Mouse (Mus musculus) splenic B cell, adult 2 months (primary cell): ENCODE data around the gene Nkiras2.
"Not testable (repeated sequence)": the region's sequence is repeated elsewhere in the genome, so short reads cannot be mapped to it uniquely, and the experiment has no call there.

ENCODE experiments used
- DNase-seq: peaks from one replicate; pipeline ENCODE4 v3.0.0-alpha.2; 2011; ENCODE audit warnings: low read depth, low spot score
- H3K27me3 ChIP-seq: 2 replicates; pipeline ENCODE4 v1.6.1; 2012; ENCODE audit warnings: mild to moderate bottlenecking, low read length, moderate library complexity, mixed read lengths; ENCODE audit not compliant: control insufficient read depth, poor library complexity, insufficient read depth, severe bottlenecking
- H3K36me3 ChIP-seq: 2 replicates; pipeline ENCODE4 v1.6.1; 2012; ENCODE audit warnings: mild to moderate bottlenecking, low read length, moderate library complexity, mixed read lengths; ENCODE audit not compliant: control insufficient read depth, poor library complexity, insufficient read depth, severe bottlenecking

Nkiras2 gene

DNA sequence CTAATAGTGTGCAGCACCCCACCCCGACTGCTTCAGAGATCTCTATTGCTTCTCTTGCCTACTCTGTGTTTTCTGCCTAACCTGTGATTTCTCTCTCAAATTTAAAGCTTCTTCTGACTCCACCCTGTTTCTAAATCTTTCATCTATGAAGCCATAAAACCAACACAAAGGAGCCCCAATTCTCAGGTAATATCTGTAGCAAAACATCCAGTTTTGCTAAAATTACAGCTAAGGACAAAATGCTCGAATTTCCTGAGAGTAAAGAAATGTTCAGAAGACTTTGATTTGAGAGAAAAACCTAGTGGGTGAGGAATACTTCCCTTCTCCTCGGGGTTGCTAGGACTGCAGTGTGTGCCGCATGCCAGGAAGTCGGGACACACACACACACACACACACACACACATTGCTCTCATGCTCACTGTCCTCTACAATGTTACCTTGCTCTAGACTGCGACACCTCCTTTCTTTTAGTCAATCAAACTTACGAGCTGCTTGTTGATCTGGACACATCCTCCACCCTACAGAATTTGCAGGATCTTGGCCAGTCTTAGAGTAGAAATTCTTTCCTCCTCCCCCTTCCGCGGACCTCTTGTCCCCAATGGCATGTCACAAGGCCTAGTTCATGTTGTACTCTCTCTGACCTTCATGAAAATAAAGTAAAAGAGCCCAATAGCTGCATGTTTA, 8.9 kb upstream of the Nkiras2 start:
- no peak for DNase-seq
- H3K27me3 ChIP-seq = no peaks in the 10 kb centered on the region
- peaks cover 11% of the 10 kb centered on the region for H3K36me3 ChIP-seq

DNA sequence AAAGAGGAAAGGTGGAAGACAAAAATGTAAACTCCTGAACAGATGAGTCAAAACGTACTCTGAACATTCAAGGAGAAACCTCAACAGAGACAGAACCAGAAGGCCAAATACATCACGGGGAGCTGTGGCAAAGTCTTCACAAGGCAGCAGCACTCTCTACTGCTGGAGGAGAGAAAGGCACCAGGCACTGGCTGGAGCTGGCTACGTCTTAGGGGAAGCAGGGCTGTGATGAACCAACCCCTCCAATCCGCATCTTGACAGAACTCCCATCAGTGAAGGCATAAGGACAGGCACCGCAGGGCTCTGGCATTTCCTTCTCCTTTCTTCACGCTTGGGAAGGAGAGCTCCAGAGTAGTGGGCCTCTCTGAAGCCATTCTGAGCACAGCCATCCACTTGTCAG, 7.4 kb upstream of the Nkiras2 start:
- Histone ChIP-seq H3K27me3 (no peaks in the 10 kb centered on the region), H3K36me3 (peaks cover 8% of the 10 kb centered on the region)
- peak; percentile 28 for DNase-seq

DNA sequence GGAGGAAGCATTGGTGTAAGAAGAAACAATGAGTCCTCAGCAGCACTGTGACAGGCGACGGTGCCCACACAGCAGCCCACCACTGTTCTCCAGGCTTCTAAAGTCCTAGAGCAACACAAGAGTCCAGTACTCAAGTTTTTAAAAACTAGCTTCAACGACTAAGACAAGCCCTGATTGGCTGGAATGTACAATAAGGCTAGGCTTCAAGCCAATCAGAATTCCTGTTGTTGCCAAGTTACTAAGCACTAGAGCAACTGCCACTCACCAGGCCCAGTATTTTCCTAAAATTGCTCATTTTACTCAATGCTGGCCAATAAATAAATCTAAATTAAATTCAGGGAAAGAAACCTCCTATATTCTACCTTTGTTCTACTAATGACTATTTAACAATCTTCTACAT, 5.8 kb upstream of the Nkiras2 start:
- peak; percentile 36 for DNase-seq
- H3K36me3 ChIP-seq = peaks cover 5% of the 10 kb centered on the region
- H3K27me3 ChIP-seq = no peaks in the 10 kb centered on the region

DNA sequence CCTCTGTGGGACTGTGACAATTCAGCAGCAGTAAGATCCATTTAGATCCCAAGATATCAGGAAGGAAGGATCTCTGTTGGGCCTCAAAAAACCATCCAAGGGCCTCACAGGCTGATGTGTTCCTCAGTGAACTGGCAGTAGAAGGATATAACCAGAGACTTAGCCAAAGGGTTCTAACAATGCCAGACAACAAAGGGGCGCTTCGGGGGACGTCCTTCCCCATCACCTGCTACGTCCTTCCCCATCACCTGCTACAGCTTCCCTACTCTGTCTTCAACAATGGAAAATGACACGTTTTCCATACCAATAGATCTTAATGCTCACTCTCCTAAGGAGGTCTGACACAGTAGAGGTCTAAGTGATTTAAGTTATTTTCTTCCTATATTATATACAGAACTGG, 2.7 kb upstream of the Nkiras2 start:
- H3K36me3 ChIP-seq = peaks cover 3% of the 10 kb centered on the region; the same call in 1 of the 2 replicates

DNA sequence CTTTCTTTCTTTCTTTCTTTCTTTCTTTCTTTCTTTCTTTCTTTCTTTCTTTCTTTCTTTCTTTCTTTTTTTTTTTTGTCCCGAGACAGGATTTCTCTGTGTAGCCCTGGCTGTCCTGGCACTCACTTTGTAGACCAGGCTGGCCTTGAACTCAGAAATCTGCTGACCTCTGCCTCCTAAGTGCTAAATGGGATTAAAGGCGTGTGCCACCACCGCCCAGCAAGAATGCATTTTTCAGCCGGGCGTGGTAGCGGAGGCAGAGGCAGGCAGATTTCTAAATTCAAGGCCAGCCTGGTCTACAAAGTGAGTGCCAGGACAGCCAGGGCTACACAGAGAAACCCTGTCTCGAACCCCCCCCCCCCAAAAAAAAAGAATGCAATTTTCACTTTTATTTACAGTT, 2.2 kb upstream of the Nkiras2 start:
- not testable (repeated sequence) for DNase-seq

More for the DNA sequence above, 2.7 kb upstream of the Nkiras2 start:
- DNase-seq = no peak
- H3K27me3 ChIP-seq = no peaks in the 10 kb centered on the region

DNA sequence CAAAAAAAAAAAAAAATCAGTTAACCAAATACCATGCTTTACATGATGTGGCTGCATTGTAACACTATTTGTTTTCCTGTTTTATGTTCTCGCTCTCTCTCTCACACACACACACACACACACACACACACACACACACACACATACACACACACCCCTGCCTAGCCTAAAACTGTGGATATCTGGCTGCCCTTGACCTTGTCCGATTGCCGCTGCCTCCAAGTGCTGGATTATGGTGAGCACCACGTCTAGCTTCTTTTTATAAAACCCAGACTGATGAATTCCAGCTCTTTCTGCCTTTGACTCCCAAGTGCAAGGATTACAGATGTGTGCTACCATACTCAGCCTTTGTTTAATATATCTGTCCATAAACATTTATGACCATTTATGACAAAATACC, 1.6 kb upstream of the Nkiras2 start:
- no peaks in the 10 kb centered on the region for H3K27me3 ChIP-seq
- no peak for DNase-seq
- H3K36me3 ChIP-seq = no peaks in the 10 kb centered on the region; the same call in 1 of the 2 replicates

More for the DNA sequence above, 2.2 kb upstream of the Nkiras2 start:
- not testable (repeated sequence) for H3K27me3 ChIP-seq, H3K36me3 ChIP-seq

DNA sequence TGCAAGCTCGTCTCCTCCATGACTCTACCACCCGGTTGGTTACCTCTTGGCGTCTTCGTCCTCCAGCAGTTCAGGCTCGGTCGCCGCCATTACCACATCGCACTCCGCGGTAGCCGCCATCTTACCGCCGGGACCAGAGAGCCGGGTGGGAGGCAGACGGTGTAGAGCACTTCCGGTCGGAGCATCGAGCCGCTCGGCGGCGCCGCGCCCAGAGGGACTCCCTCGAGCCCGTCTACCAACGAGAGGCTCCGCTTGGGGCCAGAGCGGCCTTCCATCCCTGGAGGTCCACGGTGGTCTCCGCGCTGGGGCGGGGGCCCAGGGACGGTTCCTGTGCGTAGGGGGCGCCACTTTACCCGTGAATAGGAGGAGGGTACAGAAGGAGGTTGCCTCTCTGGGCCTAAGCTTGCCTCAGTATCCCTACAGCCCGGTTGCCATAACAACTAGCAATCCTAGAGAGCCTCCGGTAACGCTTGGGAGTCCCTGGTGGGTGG, 486 bp downstream of the Nkiras2 start:
- peak; percentile 94 for DNase-seq
- H3K27me3 ChIP-seq = no peaks in the 10 kb centered on the region
- no peaks in the 10 kb centered on the region; the same call in 1 of the 2 replicates for H3K36me3 ChIP-seq

DNA sequence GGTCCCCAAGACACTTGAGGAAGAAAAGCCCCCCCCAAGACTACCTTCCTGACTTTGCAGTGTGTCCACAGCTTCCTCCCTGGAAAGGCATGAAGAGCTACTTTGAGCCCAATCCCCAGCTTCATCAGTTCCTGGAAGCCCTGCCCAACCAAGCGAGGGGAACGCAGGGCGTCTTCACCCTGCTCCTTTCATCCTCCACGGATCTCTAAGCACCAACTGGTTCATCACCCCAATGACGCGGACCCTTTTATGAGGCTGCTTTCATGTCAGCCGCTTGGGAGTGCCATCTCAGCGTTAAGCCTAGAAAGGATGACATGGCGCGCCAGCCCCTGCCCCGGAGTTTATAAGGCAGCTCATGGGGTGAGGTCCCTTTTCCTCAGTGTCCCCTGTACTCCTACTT, 938 bp downstream of the Nkiras2 start, which contains the start of gene Dnajc7:
Gene Dnajc7, minus strand, starts transcription at position 187 of the 400 bp plus-strand sequence.
- peaks cover 2% of the 10 kb centered on the region; the same call in 1 of the 2 replicates for H3K36me3 ChIP-seq
- H3K27me3 ChIP-seq = no peaks in the 10 kb centered on the region
- peak; percentile 53 for DNase-seq

DNA sequence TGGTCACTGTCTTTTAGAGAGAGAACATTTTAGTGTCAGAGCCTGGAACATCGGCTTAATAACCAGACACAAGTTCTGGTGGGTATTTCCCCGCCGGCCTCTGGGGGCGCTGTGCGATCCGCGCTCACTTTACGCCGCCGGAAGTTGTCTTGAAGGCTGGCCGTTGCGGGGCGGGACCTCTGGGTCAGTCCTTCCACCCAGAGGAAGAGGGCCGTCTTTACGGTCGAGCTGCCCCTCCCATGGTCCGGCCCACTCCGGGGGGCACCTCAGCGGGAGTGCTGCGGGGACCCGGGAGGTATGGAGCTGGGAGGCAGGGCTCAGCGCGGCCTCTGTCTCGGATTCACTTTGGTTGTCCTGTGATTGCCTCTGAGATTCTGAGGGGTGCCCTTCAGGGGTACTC, 3.7 kb downstream of the Nkiras2 start:
- H3K27me3 ChIP-seq = no peaks in the 10 kb centered on the region
- peaks cover 2% of the 10 kb centered on the region; the same call in 1 of the 2 replicates for H3K36me3 ChIP-seq
- DNase-seq = peak; percentile 95

DNA sequence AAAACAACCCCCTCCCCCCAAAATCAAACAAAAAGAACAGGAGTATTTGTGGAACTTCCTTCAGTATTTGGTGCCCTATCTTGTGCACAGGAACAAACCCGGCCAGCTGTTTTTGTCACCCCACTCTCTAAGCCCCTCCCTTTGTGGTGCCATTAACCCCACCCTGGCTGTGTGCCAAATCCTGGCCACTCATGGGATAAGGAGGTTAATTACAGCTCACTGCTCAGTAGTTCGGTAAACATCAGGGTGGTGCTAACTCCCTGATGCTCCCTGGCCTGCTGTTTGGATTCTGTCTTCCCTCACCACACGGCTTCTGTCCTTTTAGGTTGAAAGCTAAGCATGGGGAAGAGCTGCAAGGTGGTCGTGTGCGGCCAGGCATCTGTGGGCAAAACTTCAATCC, 4.8 kb downstream of the Nkiras2 start:
- Histone ChIP-seq H3K27me3 (no peaks in the 10 kb centered on the region), H3K36me3 (peaks cover 2% of the 10 kb centered on the region; the same call in 1 of the 2 replicates)
- DNase-seq = peak; percentile 25

DNA sequence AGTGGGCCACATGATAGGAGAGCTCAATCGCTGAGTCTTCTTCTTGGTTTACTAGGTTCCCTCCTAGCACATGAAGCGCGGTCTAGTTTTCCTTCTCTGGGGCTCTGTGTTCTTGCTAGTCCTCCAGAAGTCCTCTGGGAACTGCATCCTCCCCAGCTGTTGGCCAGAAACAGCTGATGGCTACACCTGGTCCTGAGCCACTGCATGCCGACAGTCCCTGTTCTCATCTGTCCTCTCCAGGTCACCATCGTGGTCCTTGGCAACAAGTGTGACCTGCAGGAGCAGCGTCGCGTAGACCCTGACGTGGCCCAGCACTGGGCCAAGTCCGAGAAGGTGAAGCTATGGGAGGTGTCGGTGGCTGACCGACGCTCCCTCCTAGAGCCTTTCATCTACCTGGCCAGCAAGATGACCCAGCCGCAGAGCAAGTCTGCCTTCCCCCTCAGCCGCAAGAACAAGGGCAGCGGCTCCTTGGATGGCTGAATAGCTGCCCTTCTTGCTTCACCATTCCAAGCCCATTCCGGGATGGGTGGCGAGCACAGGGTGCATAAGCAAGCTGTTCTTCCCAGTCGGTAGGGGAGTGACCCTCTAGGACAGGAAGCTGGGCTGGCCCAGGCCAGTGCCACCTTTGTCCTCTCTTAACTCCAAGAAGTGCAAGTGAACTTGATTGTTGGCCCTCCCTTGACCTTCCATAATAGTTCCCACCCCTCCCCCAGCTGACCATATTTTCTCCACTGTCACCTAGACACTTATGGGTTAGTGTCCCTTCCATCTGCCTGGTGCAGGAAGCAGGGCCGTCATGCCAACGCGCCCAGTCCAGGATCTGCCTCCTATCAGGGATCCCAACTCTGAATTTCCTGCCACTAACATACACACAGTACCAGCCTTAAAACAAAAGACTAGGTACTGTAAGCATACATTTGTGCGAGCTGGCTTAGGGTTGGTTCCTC, 7.0 kb downstream of the Nkiras2 start:
- DNase-seq = no peak
- peaks cover 2% of the 10 kb centered on the region; the same call in 1 of the 2 replicates for H3K36me3 ChIP-seq
- H3K27me3 ChIP-seq = no peaks in the 10 kb centered on the region

DNA sequence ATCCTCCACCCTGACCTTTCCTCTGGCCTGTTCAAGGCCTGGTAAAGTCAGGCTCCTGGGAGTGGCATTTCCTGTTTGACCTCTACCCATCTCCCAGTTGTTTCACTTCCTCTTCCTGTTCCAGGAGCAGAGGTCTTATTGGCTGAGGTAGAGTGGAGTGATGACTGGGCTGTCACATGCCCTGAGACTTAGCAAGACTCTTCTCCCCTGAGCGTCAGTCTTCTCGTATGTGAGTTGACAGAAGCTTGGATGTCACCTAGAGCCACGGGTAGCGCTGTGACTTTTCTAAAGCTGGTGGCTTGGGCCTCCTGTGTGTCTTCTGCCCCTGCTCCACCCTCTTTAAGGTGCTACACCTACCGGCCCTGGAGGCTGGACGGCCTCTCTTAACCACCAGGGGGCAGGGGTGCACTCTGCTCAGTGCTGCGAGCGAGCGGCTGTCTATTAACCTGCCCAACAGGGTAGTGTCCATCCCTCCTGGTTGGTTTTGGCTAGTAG, 7.7 kb downstream of the Nkiras2 start:
- DNase-seq = peak; percentile 90
- H3K27me3 ChIP-seq = no peaks in the 10 kb centered on the region
- H3K36me3 ChIP-seq = peaks cover 2% of the 10 kb centered on the region; the same call in 1 of the 2 replicates

DNA sequence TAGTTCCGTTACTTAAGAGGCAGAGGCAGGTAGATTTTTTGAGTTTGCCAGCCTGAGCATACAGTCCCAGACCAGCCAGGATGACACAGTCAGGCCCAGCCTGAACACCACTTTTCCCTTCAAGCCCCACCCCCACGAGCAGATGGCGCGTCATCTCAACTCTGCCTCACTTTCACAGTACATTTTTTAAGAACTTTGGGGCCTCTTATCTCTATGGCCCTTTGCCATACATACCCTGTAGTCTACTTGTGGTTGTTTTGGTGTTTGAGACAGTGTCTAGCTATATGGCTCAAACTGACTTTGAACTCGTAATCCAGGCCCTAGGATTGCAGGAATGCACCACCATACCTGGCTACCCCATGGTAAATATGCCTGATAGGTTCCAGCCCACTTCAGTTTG, 9.0 kb downstream of the Nkiras2 start:
- no peak for DNase-seq
- peaks cover 2% of the 10 kb centered on the region; the same call in 1 of the 2 replicates for H3K36me3 ChIP-seq
- H3K27me3 ChIP-seq = no peaks in the 10 kb centered on the region

DNA sequence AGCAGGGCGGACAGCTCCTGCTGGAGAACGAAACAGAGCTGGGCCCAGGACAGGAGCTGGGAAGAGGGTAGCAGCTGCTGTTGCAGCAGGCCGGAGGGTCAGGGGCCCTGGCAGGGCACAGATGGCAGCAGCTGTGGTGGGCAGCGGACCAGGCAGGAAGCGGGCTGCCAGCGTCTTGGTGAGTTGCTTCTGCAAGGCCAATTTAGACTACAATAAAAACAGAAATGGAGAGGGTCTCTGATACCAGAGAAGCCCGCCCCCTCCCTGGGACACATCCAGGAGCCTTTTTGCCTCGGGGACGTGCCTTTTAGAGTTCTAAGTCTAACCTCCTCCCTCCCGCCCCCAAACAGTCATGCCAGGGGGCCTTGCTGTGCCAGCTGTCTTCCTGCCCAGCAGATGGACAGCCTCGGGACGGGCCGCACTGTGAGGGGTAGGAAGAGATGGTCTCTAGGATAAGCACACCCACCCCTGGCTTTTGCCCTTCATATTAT, 9.9 kb downstream of the Nkiras2 start:
- H3K27me3 ChIP-seq = no peaks in the 10 kb centered on the region
- peaks cover 2% of the 10 kb centered on the region; the same call in 1 of the 2 replicates for H3K36me3 ChIP-seq
- no peak for DNase-seq
